Mouse (Mus musculus) left cerebral cortex, adult 18-20 months (tissue): ENCODE results near the gene Mfsd6. TPM values are rescaled to one million over a fixed set of nuclear protein-coding genes. Genes with fewer than 3 reads are reported as not detected.

Experiments used
- DNase-seq, 2 experiments: peaks; one replicate each; pipeline ENCODE4 v3.0.0; 2021 to 2022; ENCODE audit warnings: low spot score in 2 of 2, mixed read lengths in 1 of 2
- total RNA-seq, 2 experiments: library from RNA; stranded (reverse); gene quantifications; 2 replicates each; pipeline ENCODE4 v1.2.3; 2021

Mfsd6 gene
- total RNA-seq, 2 experiments from 2014 or later: 83.3 to 84.2 TPM

DNA sequence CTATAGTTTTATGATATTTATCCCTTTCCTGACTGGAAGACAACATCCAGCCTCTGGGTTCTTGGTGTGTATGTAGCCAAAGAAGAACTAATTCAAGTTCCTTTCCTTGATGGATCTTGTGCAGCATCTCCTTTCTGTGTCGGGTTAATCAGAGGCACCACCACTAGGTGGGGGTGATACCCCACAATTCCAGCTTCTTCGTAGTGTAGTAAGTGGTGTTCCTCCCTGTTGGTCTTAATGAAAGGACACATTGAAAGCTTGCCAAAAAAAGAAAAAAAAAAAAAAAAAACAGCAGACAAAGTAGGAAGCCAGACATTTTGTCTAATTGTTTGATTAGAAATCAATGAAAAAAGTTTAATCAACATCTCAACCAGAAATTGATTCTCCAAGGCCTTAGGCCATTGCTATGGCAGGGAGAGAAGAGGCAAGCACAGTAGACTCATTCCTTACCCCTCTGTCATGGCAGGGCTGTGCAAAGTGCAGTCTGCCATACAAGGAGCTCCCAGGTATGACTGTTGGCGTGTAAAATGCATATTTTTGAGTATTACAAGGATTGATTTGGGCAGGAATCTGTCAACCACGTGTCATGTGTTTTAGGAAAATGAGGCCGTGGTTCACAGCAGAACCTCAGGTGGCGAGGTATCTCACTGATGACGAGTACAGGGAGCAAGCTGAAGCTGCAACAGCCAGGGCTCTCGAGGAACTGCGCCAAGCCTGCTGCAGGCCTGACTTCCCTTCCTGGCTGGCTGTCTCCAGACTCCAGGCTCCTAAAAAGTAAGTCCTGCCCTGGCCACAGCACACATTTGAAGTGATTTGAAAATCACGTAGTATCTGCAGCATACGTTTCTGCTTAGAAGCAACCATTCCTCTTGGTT lies 78.9 kb downstream of the Mfsd6 start:
- DNase-seq: peak; percentile 71 to 77

DNA sequence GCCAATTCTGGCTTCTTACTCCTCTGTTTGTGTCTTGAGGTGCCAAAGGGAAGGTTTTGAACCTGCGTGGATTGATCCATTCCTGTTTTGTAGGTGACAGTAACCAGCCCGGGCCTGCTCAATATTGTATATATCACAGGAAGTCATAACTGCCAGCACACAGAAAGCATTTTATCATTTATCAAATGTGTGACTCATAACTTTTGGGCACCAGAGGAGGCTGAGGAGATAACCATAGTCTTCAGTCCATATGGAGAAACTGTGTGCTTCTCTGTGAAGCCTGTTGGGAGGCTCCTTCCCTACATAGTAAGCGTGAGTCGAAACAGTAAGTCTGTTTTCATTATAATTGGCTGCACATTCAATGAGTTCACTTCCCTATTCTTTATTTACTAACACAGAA lies 86.5 kb downstream of the Mfsd6 start:
- DNase-seq: no peak

DNA sequence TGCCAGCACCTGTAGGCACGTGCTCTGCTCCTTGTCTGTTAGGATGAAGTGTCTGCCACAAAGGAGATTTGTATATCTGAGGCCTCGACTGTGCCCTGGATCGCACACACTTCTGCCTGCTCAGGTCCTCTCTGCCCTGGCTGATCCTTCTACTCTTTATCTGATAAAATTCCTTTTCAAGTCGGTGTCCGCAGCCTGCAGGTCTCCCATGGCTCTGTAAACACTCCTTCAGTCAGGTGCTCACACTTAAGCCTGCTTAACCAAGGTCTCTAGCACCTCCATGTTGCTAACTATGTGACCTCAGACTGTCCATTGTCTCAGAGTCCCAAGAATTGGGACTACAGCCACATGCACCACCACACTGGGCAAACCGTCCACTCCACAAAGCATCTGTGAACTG lies 87.0 kb downstream of the Mfsd6 start:
- DNase-seq: no peak

DNA sequence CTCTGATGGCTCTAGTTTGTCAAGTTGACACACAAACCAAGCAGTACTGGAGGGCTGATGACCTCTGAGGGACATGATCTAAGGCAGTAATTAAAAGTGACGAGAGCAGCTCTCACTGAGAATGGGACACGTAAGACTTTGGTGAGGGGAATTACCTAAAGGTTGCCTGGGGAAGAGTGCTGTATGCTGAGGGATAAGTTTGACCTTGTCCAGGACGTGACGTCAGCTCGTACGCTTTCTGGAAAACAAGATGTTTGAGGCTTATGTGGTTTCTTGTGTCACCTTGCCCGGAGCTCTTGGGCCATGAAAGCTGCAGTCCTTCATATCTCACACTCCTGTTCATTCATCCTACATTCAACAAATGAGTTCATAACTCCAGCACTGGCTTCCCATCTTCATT lies 88.2 kb downstream of the Mfsd6 start:
- DNase-seq: no peak

DNA sequence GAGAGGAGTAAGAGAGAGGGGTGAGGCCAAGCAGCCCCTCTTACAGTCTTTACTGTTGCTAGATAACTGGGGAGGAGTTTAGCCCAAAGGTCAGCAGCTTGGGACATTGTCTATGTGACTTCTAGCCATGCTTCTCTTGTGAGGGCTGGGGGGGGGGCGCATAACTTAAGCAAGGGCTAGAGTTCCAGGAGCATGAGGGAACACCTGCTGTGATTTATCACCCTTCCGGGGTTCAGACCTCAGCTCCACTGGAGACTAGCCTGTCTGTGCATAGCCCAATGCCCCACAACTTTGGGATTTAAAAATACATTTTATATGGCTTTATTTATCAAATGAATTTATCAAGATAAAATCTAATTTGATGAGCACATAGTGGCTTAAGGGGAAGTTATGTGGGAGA lies 89.2 kb downstream of the Mfsd6 start:
- DNase-seq: no peak

DNA sequence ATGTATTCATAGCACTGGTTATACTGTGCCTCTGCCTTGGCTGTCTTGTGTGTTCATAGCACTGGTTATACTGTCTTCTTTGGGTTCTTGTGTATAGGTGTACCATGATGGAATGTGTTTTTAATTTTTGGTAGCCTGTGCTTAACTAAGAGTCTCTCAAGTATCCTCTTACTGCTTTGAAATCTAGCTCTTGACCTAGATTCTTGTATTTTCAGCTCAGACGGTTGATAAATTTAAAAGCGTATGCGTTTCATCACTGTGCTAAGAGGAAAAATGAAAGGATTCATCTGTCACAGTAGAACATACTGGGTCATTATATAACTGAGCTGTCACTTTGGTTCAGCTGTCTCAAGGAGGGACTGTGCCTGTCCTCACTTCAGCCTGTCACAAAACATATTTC lies 91.3 kb downstream of the Mfsd6 start:
- DNase-seq: no peak

DNA sequence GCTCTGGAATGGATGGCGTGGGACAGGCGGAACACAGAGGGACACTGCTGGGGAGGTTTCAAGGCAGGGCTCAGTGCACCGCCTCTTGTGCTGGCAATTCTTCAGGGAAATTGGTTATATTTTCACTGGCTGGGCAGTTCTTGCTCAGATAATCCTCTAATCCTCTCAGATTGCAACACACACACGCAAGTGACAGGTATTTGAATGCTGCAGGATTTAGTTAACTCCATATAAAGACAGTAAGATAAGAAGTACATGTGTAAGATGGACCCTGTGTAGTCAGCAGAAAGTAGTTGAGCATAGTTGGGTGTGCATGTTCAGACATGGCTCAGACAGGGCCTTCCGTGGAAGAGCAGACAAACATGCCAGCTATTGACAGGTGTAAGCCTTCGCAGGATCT lies 93.0 kb downstream of the Mfsd6 start:
- DNase-seq: no peak

DNA sequence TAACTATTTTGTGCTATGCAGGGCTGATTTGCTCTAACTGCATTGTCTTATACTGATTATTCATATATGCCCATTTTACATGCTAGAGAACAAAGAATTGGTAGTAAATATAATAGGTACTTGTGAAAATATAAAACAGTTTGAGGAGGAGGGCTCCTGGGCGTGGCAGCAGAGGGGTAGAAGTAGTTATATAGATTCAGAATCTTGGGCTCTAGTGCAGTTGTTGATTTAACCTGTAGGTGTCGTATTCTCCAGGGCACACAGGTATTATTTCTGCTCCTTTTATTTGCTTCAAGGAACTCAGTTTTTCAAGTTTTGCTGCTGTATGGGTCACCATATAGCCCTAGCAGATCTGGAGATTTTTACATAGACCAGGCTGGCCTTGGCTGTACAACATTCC lies 95.7 kb downstream of the Mfsd6 start:
- no peak for DNase-seq

DNA sequence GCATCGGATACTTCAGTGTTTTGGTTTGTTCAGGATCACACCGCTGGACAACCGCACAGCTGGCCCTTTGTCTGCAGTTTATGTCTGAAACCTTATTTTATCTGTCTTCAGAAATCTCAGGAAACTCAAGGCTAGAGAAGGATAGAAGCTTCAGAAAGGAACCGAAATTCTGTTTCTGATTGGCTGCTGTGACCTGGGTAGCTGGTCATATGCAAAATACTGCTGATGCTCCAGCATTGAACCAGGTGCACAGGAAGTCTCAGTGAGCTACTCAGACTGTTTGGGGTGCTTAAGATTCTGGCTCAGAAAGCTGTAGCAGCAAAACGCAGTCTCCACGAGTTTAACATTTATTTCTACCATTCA lies 96.3 kb downstream of the Mfsd6 start:
- no peak for DNase-seq

DNA sequence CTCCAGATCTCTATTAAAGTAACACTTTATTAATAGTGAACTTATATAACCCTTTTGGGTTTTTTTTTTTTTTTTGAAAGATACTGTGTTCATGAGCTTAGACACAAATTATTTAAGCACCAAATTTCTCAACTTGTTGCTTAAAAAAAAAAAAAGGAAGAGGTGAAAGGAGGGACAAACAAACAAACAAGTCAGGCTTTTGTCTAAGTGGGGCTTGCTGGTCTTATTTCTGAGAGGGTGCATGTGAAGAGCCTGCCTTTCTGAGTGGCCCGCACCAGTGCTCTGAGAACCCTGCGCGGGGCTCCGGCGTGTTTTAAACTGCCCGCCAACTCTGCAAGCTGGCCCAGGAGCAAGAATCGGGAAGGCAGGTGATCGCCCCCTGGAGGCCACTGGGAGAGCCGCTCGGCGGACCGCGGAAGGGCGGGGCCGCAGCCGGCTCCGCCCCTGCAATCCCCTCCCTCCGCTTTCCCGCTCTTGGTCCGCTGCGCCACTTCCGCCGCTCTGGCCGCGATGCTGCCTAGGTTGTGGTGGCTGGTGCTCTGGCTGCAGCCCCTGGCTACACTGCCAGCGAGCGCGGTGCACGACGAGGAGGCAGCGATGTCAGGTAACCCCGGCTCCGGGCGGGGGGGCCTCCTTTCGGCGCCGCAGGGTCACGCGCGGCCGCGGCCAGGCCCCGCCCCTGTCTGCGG lies 96.9 kb downstream of the Mfsd6 start, which contains the start of gene Nemp2:
Gene Nemp2, plus strand, starts transcription at position 456 of the 689 bp plus-strand sequence.
- peak; percentile 94 to 97 for DNase-seq

DNA sequence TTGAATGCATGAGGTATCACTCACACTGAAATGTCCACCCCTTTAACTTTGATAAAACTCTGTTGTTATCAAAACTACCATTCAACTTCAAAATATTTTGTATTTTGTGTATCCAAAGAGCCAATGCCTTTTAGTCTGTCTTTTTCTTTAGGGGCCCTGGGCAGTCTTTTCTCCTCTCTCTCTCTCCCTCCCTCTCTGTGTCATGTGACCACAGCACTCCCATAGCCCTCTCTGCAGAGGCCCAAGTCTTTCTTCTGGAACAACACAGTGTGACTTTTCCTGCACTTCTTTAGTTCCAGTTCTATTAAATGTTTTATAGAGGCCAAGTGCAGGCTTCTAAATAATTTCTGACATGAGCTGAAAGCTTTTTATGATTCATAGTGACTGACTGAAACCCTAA lies 106.8 kb downstream of the Mfsd6 start:
- DNase-seq: no peak

DNA sequence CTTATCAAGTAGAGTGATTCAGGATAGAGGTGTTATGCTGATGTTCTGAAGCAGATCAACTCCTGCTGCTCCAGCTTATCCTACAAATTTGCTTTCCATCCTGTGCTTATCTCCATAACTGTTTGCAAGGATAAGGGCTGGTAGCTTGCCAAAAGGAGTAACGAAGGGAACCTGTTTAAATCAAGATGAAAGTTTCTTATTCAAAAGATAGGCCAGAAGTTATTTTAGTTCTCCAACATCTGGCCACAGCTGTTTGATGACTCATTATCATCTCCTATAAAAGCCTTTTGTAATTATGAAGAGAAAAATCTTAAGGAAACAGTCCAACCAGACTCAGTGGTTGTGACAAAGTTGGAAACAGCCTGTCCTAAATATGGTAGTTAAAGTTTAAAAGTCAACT lies 109.0 kb downstream of the Mfsd6 start:
- DNase-seq: no peak

DNA sequence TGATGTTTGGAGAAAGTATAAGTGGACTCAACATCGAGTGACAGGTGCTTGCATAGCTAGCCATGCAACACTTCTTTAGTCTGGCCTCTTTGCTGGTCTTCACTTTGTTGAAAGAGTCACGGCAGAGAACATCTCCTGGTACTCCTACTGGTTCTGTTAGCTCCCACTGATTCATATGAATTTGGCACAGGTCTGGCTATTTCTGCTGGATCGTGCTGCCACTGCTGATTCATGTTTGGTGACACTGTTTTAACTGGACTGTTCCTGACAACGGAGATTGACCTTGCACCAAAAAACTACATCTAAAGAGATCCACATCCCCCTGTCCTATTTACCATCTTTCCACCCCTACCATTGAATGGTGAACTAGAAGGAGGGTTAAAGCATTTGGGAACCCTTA lies 118.8 kb downstream of the Mfsd6 start:
- DNase-seq: no peak

DNA sequence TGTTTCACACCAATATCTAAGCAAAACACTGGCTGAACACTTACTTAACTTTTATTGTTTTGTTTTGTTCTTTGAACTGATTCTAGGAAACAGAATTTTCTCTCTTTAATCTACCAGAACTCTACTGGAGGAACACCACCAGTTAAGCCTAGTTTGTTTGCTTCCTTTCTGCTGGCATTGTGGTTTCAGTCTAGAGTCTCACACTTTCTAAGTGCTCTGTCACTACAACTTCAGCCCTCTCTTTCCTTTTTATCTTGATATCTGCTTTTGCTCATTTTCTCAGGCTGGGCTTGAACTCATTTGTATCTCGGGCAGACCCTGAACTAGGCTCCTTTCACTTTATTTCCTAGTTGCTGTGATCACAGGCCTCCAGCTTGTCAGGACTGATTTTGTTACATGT lies 119.6 kb downstream of the Mfsd6 start:
- no peak for DNase-seq

Other genes starting within 250 kb of the Mfsd6 start
- 10 to 100 TPM; 37.3 to 41.6 TPM for gene Nab1, start 226.8 kb downstream of the Mfsd6 start, total RNA-seq
- gene Nemp2, start 96.8 kb downstream of the Mfsd6 start, total RNA-seq: 1 to 10 TPM; 3.5 to 3.9 TPM
- 10 to 100 TPM; 38.1 to 43.3 TPM for gene Inpp1, start 90.2 kb upstream of the Mfsd6 start, total RNA-seq
- 10 to 100 TPM; 12.3 to 15.3 TPM for gene Hibch, start 117.5 kb upstream of the Mfsd6 start, total RNA-seq